Mouse (Mus musculus) liver, embryonic 14.5 days (tissue): ENCODE data around the gene Stac2.

Experiments used
- CTCF ChIP-seq: IDR thresholded peaks from 2 replicates; pipeline ENCODE4 v1.5.1; 2016; ENCODE audit warnings: antibody characterized with exemption, low read depth, control low read depth
- EP300 ChIP-seq: IDR thresholded peaks from 2 replicates; pipeline ENCODE4 v1.6.1; 2016; ENCODE audit warnings: antibody characterized with exemption, low read depth

DNA sequence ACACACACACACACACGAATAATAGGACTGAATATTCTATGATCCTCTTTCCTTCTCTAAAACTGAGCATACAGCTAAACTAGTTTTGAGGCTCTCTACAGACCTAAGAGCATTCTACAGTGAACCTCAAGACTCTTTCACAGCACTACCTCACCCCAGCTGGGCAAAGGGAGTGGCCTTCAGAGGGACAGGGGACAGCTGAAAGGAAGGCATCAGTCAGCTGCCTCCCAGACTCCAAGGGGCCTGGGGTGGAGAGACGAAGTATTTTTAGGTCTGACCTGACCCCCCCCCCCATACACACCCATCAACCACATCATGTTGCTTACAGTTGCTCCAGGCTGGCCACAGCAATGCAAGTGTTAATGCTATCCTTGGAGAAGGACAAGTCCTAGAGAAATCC, 32.1 kb downstream of the Stac2 start:
- TF ChIP-seq CTCF, result no peak
- no peak for TF ChIP-seq EP300
